Mouse (Mus musculus) CD4-positive helper T cell, adult 2 months (primary cell): ENCODE measurements at regions not wholly inside any gene's neighbourhood (a gene's known extent, or its start where the extent isn't known, plus 50 kb on each side); places are given as distances from the start of the nearest gene placed in this dataset.

ENCODE experiments used
- DNase-seq: peaks from one replicate; pipeline ENCODE4 v3.0.0-alpha.2; 2012; ENCODE audit warnings: low read depth, missing footprints, low spot score

GRCm38 (mm10) chr3:82214566-82215465 is 69.2 kb upstream of the Gucy1a1 start:
- DNase-seq, result no peak

- peak; percentile 26 for DNase-seq
Measured at GRCm38 (mm10) chr3:82207321-82207720, 61.7 kb upstream of the Gucy1a1 start.
